In genomic region chr8:126833471-126834453, GRCm38 (mm10) we compare ENCODE assay signal across 8 mouse cellular contexts.
DNase-seq lines count a peak whose midpoint lies in the region; ATAC-seq lines count a peak whose summit lies in the region.

No protein-coding gene starts in this region.

- H3K27ac ChIP-seq in embryonic facial prominence, embryonic 11.5 days (replicated peaks; ENCODE audit: low read depth, low read length), result peak overlapping the region; percentile 48
- peak overlapping the region; percentile 89 for H3K27ac ChIP-seq in heart, embryonic 11.5 days (ENCODE audit: low read depth, low read length)
- H3K27ac ChIP-seq in lung, embryonic 16.5 days (ENCODE audit: low read length), result peak overlapping the region; percentile 95
- peak overlapping the region; percentile 89 for H3K27ac ChIP-seq in stomach, embryonic 16.5 days (ENCODE audit: low read length)

- no peak overlapping the region for H3K9ac ChIP-seq in embryonic facial prominence, embryonic 11.5 days (replicated peaks; ENCODE audit: low read length)
- 0 out of 2 replicates have a peak overlapping the region, but pooled peaks have one; percentile 30 for H3K9ac ChIP-seq in heart, embryonic 11.5 days (ENCODE audit: low read depth, low read length)
- peak overlapping the region; percentile 42 for H3K9ac ChIP-seq in lung, embryonic 16.5 days (ENCODE audit: low read length)
- peak overlapping the region; percentile 54 for H3K9ac ChIP-seq in stomach, embryonic 16.5 days (ENCODE audit: low read length)

- H3K4me3 ChIP-seq in embryonic facial prominence, embryonic 11.5 days (ENCODE audit: low read depth, low read length), result no peak overlapping the region
- no peak overlapping the region for H3K4me3 ChIP-seq in heart, embryonic 11.5 days (ENCODE audit: low read depth, low read length)
- H3K4me3 ChIP-seq in lung, embryonic 16.5 days (ENCODE audit: low read length), result no peak overlapping the region
- no peak overlapping the region for H3K4me3 ChIP-seq in stomach, embryonic 16.5 days (replicated peaks; ENCODE audit: low read length)

- H3K4me2 ChIP-seq in embryonic facial prominence, embryonic 11.5 days (ENCODE audit: low read depth, low read length), result no peak overlapping the region
- peak overlapping the region; percentile 41 for H3K4me2 ChIP-seq in heart, embryonic 11.5 days
- peak overlapping the region; percentile 24 for H3K4me2 ChIP-seq in lung, embryonic 16.5 days (ENCODE audit: low read depth, low read length)
- peak overlapping the region; percentile 24; the same call in 1 of the 2 replicates for H3K4me2 ChIP-seq in stomach, embryonic 16.5 days (ENCODE audit: low read depth, low read length)

- peak; percentile 40 to 48 for DNase-seq in spleen, postnatal 36 days (ENCODE audit: low spot score in 2 of 2)
- no peak for DNase-seq in spleen, adult 12 weeks (ENCODE audit: low spot score)
- DNase-seq in embryonic facial prominence, embryonic 11.5 days (ENCODE audit: low spot score), result peak; percentile 45
- DNase-seq in kidney, adult 8-10 months, result peak; percentile 72 to 75
- DNase-seq in cerebellum, adult 9-11 months, result no peak

- no peaks in the 10 kb centered on the region for H3K36me3 ChIP-seq in embryonic facial prominence, embryonic 11.5 days (replicated peaks; ENCODE audit: control insufficient read depth, insufficient read depth, low read depth, low read length)
- H3K36me3 ChIP-seq in heart, embryonic 11.5 days (ENCODE audit: control insufficient read depth, insufficient read depth, low read length), result no peaks in the 10 kb centered on the region
- H3K36me3 ChIP-seq in lung, embryonic 16.5 days (ENCODE audit: control insufficient read depth, insufficient read depth, low read length), result no peaks in the 10 kb centered on the region
- H3K36me3 ChIP-seq in stomach, embryonic 16.5 days (ENCODE audit: control insufficient read depth, insufficient read depth, low read length), result no peaks in the 10 kb centered on the region

- WGBS in embryonic facial prominence, embryonic 11.5 days, result 33% methylated on average over 19 of the region's 19 CpGs
- 22% methylated on average over 19 of the region's 19 CpGs for WGBS in heart, embryonic 11.5 days (ENCODE audit: insufficient replicate concordance)
- WGBS in lung, embryonic 16.5 days, result 4% methylated on average over 19 of the region's 19 CpGs
- 15% methylated on average over 19 of the region's 19 CpGs for WGBS in stomach, embryonic 16.5 days

- peaks cover 3% of the 10 kb centered on the region; the same call in 1 of the 2 replicates for H3K4me1 ChIP-seq in embryonic facial prominence, embryonic 11.5 days (ENCODE audit: control insufficient read depth, insufficient read depth, low read length)
- peaks cover 44% of the 10 kb centered on the region for H3K4me1 ChIP-seq in heart, embryonic 11.5 days (ENCODE audit: control insufficient read depth, insufficient read depth, low read length)
- peaks cover 64% of the 10 kb centered on the region for H3K4me1 ChIP-seq in lung, embryonic 16.5 days (replicated peaks; ENCODE audit: control insufficient read depth, insufficient read depth, low read length)
- peaks cover 50% of the 10 kb centered on the region for H3K4me1 ChIP-seq in stomach, embryonic 16.5 days (ENCODE audit: control insufficient read depth, insufficient read depth, low read length)

- ATAC-seq in embryonic facial prominence, embryonic 11.5 days (replicated peaks; ENCODE audit: insufficient number of reproducible peaks, low FRiP score, low TSS enrichment, low read depth), result no peak
- ATAC-seq in heart, embryonic 11.5 days (replicated peaks; ENCODE audit: insufficient number of reproducible peaks, low FRiP score, low TSS enrichment), result peak; percentile 46
- peak; percentile 59 for ATAC-seq in lung, embryonic 16.5 days (ENCODE audit: low read depth)
- peak; percentile 57 for ATAC-seq in stomach, embryonic 16.5 days (ENCODE audit: insufficient read depth, low FRiP score)

- H3K27me3 ChIP-seq in embryonic facial prominence, embryonic 11.5 days (ENCODE audit: control insufficient read depth, insufficient read depth, low read length), result no peaks in the 10 kb centered on the region
- H3K27me3 ChIP-seq in heart, embryonic 11.5 days (ENCODE audit: control insufficient read depth, insufficient read depth, low read length), result no peaks in the 10 kb centered on the region
- H3K27me3 ChIP-seq in lung, embryonic 16.5 days (ENCODE audit: control insufficient read depth, insufficient read depth, low read depth, low read length), result no peaks in the 10 kb centered on the region
- no peaks in the 10 kb centered on the region for H3K27me3 ChIP-seq in stomach, embryonic 16.5 days (ENCODE audit: control insufficient read depth, insufficient read depth, low read length)

- H3K9me3 ChIP-seq in embryonic facial prominence, embryonic 11.5 days (replicated peaks; ENCODE audit: control insufficient read depth, low read length), result no peaks in the 10 kb centered on the region
- no peaks in the 10 kb centered on the region for H3K9me3 ChIP-seq in heart, embryonic 11.5 days (replicated peaks; ENCODE audit: control insufficient read depth, low read length)
- H3K9me3 ChIP-seq in lung, embryonic 16.5 days (ENCODE audit: control insufficient read depth, low read length), result no peaks in the 10 kb centered on the region
- no peaks in the 10 kb centered on the region for H3K9me3 ChIP-seq in stomach, embryonic 16.5 days (replicated peaks; ENCODE audit: control insufficient read depth, low read length)

Comparison
In these comparisons a context has a peak if more than half of its experiments do, and no peak if none do; other contexts are left out.
1. DNase-seq: peak in spleen, postnatal 36 days (2 of 2), embryonic facial prominence, embryonic 11.5 days (single experiment) and kidney, adult 8-10 months (2 of 2); none in spleen, adult 12 weeks (single experiment) and cerebellum, adult 9-11 months (single experiment).
2. Peak in every context shown above with its lines, with median percentiles within 50 percentile points of each other: H3K27ac ChIP-seq.